Mouse (Mus musculus) gastrocnemius, postnatal 4 days (tissue): ENCODE results near the gene Gm45844. TPM values are rescaled to one million over a fixed set of nuclear protein-coding genes. Genes with fewer than 3 reads are reported as not detected.
"Not testable (repeated sequence)": the region's sequence is repeated elsewhere in the genome, so short reads cannot be mapped to it uniquely, and the experiment has no call there.

Source experiments
- DNase-seq, 2 experiments: peaks; one replicate each; pipeline ENCODE4 v3.0.0; 2021 to 2022; ENCODE audit warnings: low spot score in 2 of 2, mixed read lengths in 2 of 2
- long read RNA-seq, 2 experiments: library from polyadenylated mRNA; stranded (forward); transcript quantifications; one replicate each; pipeline ENCODE4 v2.0.0; 2021
- microRNA-seq: library from miRNA; unstranded; fragments of <30 nt; microRNA quantifications from one replicate; pipeline ENCODE4 v1.2.0, GENCODE M21; 2021
- total RNA-seq, 2 experiments: library from RNA; stranded (reverse); gene quantifications; 2 replicates each; pipeline ENCODE4 v1.2.3; 2021

Gm45844 gene
- 1 to 10 TPM; 1.1 to 1.8 TPM for total RNA-seq
- long read RNA-seq, experiment 1, partial matches to known transcripts, result 0 of 2 reads
- long read RNA-seq, experiment 1, other reads (novel, unspliced or antisense), result 2 of 2 reads
- long read RNA-seq, experiment 2, partial matches to known transcripts, result 0 of 1 reads
- long read RNA-seq, experiment 2, other reads (novel, unspliced or antisense), result 1 of 1 reads

DNA sequence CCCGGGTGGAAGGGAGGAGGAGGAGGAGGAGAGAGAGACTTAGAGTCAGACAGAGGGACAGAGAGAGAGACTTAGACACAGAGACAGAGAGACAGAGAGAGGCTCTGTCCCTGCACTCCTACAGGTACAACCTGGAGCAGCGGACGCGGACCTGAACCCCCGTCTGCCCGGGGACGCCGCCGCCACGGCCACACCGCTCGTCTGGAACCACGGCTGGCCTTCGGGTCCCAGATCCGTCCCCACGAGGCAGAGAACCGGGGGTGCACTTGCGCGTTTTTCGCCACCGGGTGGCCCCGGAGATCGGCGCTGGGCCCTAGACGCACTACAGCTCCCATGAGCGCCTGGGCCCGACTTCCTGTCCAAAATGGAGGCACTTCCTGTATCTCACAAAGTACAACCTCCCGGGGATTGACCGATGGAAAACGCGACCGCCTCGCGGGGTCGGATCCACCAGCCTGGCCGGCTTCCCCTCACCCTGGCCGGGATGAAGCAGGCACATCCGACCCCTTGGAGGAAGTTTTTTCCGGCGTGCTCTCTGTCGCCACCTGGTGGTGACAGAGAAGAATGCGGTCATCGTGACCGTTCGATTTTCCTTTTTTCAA, at the start of gene Gm45844:
Gene Gm45844 (minus strand): TSS at position 324 of the 602 bp plus-strand sequence.
- DNase-seq, result peak; percentile 82 to 87

DNA sequence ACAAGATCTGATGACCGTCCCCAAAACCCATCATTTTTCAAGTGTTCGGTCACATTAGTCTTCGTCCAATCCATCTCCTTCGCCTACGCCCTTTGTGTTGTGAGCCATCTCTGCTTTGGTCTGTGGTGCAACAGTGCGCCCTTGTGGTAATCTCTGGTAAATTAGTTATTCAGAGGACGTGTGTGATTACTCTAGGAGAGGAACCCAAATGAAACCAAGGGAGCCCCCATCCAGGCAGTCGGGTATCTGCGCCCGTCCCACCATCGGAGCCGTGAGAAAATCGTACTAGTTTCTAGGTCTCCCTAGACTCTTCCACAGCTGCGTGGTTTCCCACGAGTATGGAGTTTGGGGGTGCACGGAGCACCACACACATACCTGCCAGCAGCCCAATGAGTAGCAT, 17.5 kb upstream of the Gm45844 start:
- no peak for DNase-seq

DNA sequence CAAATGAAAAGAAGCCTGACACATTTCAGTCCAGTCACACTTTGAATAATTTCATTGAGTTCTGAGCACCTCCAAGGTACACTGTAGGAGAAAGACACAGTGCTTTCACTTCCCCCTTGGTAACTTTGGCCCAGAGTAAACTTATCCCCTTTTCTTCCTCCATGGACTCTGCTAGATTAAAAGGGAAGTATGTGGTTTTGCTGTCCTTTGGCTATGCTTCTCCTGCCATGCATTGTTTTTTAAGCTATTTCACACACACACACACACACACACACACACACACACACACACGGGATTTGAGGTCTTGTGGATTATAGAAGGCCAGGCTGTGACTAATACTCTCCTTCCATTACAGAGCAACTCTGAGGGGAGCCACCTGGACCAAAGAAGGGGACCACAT, 3.3 kb upstream of the Gm45844 start:
- no peak for DNase-seq

DNA sequence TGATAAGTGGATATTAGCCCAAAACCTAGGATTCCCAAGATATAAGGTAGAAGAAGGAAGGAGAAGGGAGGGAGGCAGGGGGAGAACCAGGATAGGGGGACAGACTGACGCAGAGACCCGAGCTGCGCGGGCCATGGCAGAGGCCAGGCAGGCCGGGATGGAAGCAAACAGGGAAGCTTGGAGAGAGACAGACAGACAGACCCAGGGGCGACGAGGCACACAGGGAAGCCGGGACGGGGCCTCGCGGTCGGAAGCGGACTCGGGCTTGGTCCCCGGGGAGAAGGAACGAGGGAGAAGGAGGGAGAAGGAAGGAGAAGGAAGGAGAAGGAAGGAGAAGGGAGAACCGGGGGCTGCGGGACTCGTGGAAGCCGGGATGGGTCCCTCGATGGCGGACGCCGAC, 533 bp downstream of the Gm45844 start:
- DNase-seq, result peak in 1 of 2 experiments; percentile 26

DNA sequence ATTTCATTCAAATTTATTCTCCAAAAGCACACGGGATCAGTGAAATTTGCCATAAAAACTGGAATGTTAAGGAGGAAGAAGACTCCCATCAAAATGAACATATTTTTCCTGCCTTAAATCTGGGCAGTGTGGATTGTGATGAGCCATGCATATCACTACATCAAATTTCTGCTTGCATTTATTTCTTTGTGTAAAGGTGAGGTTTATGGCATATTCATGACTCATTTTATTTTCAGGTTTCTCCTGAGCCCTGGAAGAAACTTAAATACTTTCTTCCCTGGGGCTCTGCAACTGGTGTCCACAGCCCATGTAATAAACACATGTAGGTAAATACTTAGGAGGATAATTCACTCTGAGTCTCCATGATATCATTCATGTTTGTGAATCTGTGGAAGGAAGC, 30.9 kb downstream of the Gm45844 start, which contains the start of gene Vmn2r29:
Gene Vmn2r29 (minus strand): TSS at position 101 of the 400 bp plus-strand sequence.
- not testable (repeated sequence) for DNase-seq

DNA sequence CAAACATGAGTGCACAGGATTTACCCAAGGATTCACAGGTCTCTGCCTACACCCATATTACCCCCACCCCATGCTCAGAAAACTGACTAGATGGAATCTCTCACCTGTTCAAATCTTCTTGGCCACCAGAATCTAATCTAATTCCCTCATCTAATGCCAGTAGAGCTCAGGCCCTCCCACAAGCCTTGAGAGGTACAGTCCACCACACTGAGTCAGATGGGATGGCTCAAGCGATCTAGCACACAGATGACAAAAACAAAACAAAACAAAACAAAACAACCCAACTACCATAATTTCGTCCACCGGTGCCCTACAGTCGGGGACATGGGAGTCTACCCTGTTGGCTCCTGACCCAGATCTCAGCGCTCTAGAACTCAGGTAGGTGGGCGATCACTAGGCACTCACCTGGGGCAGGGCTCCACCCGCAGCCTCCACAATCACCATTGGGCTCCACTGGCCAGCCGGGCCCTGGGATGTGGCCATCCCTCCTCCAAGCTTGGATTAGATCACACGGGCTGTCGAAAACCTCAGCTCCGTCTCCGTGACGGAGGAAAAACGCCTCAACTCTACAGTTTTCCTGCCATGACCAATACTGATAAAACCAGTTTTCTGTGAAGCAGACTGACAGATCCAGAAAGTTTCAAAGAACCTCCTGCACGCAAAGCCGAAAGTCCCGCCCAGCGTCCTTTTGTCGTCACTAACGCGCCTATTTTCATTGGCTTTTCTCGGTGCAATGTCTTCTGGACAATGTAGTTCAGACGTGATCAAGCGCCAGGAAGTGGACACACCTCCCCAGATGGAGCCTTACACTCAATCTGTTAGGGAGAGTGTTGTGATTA, 68.6 kb downstream of the Gm45844 start, which contains the start of gene Zfp772:
Gene Zfp772 (minus strand): TSS at position 686 of the 839 bp plus-strand sequence.
- peak in 1 of 2 experiments; percentile 13 for DNase-seq

DNA sequence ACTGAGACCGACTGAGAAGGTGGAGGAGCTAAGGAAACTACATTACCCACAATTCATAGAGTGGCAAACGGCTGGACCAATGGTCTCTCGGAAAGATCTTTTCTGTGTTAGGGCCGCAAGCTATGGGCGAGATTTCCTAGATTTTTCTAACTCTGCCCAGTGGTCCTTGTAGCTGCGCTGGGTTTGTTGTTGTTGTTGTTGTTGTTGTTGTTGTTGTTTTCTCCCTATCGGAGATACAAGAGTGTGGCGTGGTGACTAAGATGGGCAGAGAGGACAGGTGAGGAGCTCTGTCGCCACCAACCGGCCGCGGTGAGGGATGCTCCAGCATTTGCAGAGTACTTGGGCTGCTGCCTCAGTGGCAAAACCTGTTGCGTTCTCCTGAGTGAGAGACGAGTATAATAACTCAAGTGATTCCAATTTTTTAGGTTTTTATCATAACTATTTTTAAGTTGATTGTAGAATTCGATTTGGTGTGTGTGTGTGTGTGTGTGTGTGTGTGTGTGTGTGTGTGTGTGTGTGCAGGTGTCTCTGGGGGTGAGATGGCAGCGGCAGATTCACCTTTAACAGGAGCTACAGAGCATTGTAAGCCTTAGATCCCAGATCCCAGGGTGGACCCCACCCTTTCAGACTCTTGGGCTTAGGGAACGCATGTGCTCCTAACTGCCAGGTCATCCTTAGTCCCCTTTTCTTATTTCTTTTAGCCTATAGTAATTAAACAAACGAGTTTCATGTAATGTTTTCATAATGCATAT, 89.7 kb downstream of the Gm45844 start:
- DNase-seq, result peak in 1 of 2 experiments; percentile 53

DNA sequence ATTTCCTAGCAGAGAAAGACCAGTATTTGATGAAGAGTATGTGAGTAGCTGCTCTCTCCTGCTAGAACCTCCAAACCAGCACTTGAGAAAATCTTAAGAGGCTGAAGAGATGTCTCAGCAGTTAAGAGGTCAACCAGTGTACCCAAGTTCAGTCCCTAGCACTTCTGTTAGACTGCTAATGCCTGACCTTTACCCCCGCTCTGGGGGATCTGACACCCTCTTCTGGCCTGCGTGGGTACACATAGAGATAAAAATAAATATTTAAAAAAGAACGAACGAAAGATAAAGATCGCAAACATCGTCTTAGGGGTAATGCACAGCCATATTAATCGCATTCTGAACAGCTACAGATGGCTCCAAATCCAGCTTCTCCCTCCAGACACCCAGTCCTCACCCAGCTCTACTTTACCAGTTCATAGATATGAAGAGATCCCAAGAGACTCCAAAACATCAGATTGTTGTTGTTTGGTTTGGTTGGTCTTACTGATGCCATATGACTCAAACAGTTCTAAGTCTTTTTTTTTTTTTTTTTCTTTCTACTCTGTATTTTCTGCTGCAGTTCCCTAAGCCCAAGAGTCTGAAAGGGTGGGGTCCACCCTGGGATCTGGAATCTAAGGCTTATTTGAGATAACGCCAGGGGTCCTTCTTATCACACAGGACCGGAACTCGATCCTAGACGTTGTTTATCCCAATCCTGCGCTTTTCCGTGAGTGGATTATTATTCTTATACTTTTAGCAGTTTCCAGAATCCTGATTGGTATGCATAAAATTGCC, 90.5 kb downstream of the Gm45844 start:
- DNase-seq, result no peak

DNA sequence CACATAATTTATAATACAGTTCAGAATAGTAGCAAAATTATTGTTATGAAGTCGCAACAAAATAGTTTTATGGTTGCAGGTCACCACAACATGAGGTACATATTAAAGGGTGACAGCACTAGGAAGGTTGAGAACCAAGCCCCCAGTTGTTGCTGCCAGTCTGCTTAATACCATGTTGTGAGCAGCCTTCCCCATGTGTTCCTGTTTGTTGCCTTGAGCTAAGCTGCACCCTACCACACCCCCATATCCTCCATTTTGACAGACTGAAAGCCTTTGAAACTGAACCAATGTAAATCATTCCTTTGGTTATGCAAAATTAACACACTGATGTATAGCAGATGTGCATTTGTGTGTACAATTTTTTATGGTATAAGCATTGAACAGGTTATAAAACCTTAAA, 92.2 kb downstream of the Gm45844 start:
- no peak for DNase-seq

DNA sequence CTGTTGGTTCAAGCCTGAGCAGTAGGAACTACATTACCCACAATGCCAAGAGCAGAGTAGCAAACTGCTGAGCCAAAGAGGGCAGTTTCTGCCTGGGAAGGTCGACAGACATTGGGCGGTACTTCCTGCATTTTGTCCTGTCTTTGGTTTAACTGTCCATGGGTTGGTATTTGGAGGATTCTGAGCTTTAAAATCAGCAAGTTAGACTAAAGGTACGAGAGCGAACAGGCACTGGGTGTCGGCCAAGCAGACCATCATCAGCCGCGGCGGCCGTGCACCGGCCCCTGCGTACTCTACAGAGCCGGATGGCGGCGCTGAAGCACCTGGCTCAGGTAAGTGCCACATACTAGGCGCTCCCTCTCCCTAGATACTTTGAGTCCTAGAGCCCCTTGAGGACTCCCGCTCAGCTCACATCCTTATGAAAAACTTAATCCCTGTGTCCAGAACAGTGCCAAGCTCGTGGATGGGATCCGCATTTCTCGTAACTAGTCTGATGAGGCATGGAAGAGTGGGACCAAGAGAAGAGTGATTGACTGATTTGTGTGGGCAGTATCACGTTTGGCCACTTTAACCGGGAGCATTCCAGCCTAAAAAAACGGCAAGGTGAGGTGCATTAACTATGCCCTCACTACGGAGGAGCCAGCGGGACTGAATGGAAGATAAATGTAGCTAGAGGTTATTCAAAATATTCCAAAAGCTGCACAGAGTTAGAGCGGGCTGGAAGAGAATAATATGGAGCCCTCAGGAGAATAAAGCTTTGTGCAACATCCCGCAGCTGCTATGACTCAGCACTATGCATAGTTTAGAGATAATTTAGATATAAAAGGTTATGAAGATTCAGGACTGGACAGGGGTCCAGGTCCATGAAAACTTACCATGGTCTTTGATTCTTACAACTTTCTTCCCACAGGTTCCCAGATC, 106.6 kb downstream of the Gm45844 start, which contains the start of gene Zfp418:
Gene Zfp418 (plus strand): TSS at position 104 of the 921 bp plus-strand sequence.
- peak in 1 of 2 experiments; percentile 42 for DNase-seq

Small RNAs within 50 kb of the gene (microRNA-seq; reads per million reads assigned to microRNA genes)
- 0.63 reads per million for gene Mir5620

Other genes with a start within 250 kb of the Gm45844 start
- 1 to 10 TPM; 4.1 to 4.7 TPM for gene Zfp954, start 156.8 kb downstream of the Gm45844 start, total RNA-seq
- under 1 TPM; 0.20 to 0.26 TPM for gene Zfp773, start 141.5 kb downstream of the Gm45844 start, total RNA-seq
- 1 to 10 TPM; 1.2 to 1.5 TPM for gene Zfp418, start 107.0 kb downstream of the Gm45844 start, total RNA-seq
- gene Zfp772, start 68.3 kb downstream of the Gm45844 start, total RNA-seq, result 1 to 10 TPM; 2.4 to 2.7 TPM
- under 1 TPM; 0.22 to 0.23 TPM for gene Vmn2r29, start 31.0 kb downstream of the Gm45844 start, total RNA-seq
- gene Clcn4, start 22.6 kb upstream of the Gm45844 start, total RNA-seq, result 10 to 100 TPM; 25.5 to 28.1 TPM
- gene Vmn2r30, start 59.3 kb upstream of the Gm45844 start, total RNA-seq, result not detected
- not detected for gene Gm45783, start 96.3 kb upstream of the Gm45844 start, total RNA-seq
- not detected for gene Vmn2r31, start 121.4 kb upstream of the Gm45844 start, total RNA-seq
- gene Vmn2r32, start 201.7 kb upstream of the Gm45844 start, total RNA-seq, result not detected